Mouse (Mus musculus): ENCODE results near the gene Nr6a1.

DNA sequence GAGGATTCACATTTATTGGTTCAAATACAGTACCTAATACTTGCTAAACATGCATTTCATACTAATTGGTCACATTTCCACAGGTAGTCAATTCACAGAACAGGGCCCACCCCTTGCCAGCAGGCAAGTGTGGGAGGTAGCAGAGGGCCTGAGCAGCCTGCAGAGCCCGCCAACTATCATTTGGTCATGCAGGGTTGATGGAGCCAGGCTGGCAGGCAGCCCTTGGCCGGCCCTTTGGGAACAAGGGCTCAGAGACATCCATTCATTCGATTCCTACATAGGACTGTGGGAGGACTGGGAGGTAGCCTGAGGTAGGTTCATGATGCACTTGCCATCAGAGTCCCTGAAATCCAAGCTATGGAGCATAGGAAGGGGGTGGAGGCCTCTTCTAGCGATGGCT is 204.1 kb downstream of the Nr6a1 start:
- TF ChIP-seq CTCF (conservative IDR thresholded peaks at IDR 0.05 in 1 of 2, IDR thresholded peaks at IDR 0.05 in 1 of 2; ENCODE audit: low read depth in 2 of 2, low read length in 2 of 2) (no peak), KAT2A (IDR thresholded peaks at IDR 0.05; ENCODE audit: insufficient replicate concordance, low read length) (no peak), HCFC1 (IDR thresholded peaks at IDR 0.05; ENCODE audit: low read depth, low read length) (no peak), EP300 (IDR thresholded peaks at IDR 0.05; ENCODE audit: low read length) (no peak), RCOR1 (conservative IDR thresholded peaks at IDR 0.05; ENCODE audit: low read depth, low read length) (no peak), USF1 (IDR thresholded peaks at IDR 0.05; ENCODE audit: low read depth, low read length) (no peak), MAFK (IDR thresholded peaks at IDR 0.05; ENCODE audit: insufficient replicate concordance, low read length) (no peak), TBP (conservative IDR thresholded peaks at IDR 0.05; ENCODE audit: low read depth, low read length) (no peak), ZMIZ1 (IDR thresholded peaks at IDR 0.05; ENCODE audit: low read depth, low read length) (no peak), ELF1 (IDR thresholded peaks at IDR 0.05; ENCODE audit: low read depth, low read length) (no peak), ZKSCAN1 (IDR thresholded peaks at IDR 0.05; ENCODE audit: borderline replicate concordance, low read depth, low read length) (no peak)
